Mouse (Mus musculus): ENCODE measurements around the gene Usp54.
A peak's percentile ranks its signal among the peaks of the same experiment; 100 is the strongest.

Gene Usp54

DNA sequence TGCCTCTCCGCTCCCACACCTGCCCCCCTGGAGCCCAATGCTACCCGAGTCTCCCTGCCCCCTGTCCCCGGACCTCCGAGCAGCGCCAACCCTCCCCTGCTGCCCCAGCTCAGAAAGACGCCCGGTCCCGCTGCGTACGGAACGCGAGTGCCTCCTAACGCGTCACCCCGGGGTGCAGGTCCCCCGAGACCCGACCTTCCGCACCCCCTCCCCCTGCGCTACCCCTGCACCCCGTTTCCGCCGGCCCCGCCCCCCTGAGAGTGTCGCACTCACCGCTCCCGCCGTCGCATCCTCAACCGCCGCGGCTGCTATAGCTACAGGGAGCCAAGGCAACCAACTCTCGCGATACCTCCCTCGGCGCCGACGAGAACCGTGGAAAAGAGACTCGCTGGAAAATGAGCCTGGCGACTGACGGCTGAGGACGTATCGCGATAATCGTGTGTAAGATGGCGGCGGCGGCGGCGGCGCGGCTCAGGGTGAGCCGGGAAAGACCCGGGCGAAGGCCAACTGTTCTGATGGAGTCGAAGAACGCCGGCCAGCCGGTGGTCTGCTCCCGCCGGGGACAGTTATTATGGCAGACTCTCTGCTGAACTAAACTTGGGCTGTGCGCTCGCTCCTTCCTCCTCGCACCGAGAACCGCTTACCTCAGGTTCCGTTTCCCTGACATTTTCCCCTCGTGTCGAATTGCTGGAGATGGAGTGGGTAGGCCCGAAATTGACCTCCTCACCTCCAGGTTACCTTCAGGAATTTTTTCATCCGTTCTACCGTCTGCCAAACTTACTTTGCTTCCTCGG lies at the start of gene Usp54:
Gene Usp54, minus strand, starts transcription at position 420 of the 794 bp plus-strand sequence.
- peak; percentile 97 to 98 for DNase-seq

- DNase-seq = no peak
Measured at GRCm38 (mm10) chr14:20689009-20689408, 48.1 kb upstream of the Usp54 start.

DNA sequence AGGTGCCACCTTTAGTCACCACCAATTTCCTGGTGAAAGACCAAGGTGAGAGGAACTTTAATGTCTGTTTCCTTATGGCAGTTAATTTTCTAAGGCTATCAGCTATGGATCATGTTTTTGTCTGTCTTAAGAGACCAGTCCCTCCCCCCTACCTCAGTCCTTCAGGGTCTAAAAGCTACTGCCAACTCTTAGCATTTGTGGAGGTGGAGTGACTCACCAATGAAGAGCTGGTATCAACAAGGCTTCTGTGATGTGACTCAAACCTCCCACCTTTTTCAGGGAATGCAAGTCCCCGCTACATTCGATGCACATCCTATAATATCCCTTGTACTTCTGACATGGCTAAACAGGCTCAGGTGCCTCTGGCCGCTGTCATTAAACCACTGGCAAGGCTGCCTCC lies 45.7 kb upstream of the Usp54 start:
- DNase-seq = no peak

GRCm38 (mm10) chr14:20682498-20682897 lies 41.6 kb upstream of the Usp54 start:
- DNase-seq = peak; percentile 46 to 47

- no peak for DNase-seq
Measured at GRCm38 (mm10) chr14:20681742-20682141, 40.9 kb upstream of the Usp54 start.

GRCm38 (mm10) chr14:20677906-20678305 lies 37.0 kb upstream of the Usp54 start:
- DNase-seq = no peak

- peak; percentile 95 to 96 for DNase-seq
Measured at GRCm38 (mm10) chr14:20674064-20674833, 33.4 kb upstream of the Usp54 start, which contains the start of gene Sec24c. Gene Sec24c, plus strand, starts transcription at chr14:20674308.

- DNase-seq = peak; percentile 78 to 87
Measured at GRCm38 (mm10) chr14:20673735-20674063, 32.8 kb upstream of the Usp54 start.

DNA sequence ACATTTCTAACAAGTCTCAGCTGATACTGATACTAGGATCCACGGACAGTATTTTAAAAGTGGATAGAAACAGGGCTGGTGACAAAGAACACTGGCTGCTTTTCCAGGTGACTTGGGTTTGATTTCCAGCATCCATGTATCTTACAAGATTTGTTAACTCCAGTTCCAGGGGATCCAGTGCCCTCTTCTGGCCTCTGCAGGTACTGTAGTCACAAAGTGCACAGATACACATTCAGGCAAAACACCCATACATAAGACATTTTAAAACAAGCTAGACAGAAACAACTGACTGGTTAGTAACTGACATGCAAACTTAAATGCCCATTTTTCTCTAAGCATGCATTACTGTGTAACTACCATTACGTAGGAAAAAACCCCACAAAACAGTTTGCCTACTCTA lies 32.1 kb upstream of the Usp54 start:
- peak; percentile 49 to 78 for DNase-seq

GRCm38 (mm10) chr14:20668154-20668810 lies 27.4 kb upstream of the Usp54 start, which contains the start of gene Synpo2l:
Gene Synpo2l, minus strand, starts transcription at chr14:20668354.
- DNase-seq = peak; percentile 76 to 81

DNA sequence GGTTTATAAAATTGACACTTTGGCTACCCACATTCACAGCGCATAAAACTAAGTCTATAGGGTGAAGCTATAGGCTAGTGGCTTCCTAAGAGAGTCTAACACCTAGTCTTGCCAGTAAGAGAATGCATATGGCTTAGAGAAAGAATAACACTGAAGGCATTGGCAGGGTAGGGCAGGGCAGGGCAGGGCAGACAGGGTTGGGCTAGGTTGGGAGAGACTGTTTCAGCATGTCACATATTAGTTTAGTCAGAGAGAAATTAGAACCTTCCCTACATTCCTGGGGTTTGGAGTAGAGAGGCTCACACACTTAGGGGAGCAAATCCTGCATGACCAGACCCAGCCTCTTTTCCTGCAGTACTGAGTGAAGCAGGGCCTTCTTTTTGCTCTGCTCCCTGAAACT lies 26.6 kb upstream of the Usp54 start:
- DNase-seq = no peak

DNA sequence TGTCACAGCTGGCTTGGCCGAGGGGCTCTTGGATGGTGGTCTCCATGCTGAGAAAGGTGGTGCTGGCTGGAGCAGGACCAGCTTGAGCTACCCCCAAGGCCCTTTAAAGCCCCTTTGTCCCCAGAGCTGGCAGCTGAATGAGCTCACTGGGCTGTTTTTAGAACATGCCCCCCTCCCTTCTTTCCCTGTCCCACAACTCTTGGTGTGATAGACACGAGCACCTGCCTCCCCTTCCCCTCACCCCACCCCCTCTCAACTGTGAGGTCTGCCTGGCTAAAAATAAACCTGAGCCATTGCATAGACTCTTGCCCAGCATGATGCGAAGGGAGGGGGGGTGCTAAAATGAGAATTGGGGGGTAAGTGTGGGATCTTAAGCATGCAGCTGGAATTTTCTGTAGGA lies 23.6 kb upstream of the Usp54 start:
- no peak for DNase-seq

GRCm38 (mm10) chr14:20663601-20664000 lies 22.7 kb upstream of the Usp54 start:
- no peak for DNase-seq

GRCm38 (mm10) chr14:20662740-20663139 lies 21.9 kb upstream of the Usp54 start:
- DNase-seq = no peak

DNA sequence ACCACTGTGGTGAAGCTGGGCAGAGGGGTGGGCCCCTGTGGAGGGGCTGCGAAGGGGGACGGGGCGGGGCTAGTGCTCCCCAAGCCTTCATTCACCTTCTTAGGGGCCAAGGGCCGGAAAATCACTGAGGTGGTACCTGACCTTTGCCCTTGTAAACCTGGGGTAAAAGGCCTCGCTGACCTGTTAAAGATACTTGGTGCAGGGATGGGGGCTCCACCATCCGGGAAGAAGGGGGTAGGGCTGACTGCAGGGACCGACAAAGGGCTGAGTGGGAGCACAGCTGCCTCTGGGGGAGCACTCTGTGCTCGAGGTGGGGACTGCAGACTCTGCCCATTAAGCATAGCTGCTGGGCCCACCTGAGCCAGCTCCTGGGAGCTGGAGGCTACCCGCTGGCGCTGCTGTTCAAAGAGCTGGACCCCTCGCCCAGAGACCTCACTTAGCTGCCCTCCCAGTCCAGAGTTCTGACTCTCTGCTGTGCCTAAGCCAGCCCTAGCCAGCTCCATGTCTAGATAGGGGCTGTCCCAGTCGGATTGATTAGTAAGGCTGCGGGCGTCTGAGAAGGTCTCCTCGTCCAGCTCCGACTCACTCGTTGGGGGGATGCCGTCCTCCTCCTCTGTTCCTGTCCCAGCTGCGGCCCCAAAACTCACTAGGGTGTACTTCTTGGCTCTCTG lies 20.9 kb upstream of the Usp54 start:
- DNase-seq = peak; percentile 63 to 66

- DNase-seq = peak; percentile 95 to 96
Measured at GRCm38 (mm10) chr14:20660827-20661660, 20.2 kb upstream of the Usp54 start.

GRCm38 (mm10) chr14:20659687-20660086 lies 18.8 kb upstream of the Usp54 start:
- DNase-seq = no peak

- no peak for DNase-seq
Measured at GRCm38 (mm10) chr14:20658902-20659301, 18.0 kb upstream of the Usp54 start.

DNA sequence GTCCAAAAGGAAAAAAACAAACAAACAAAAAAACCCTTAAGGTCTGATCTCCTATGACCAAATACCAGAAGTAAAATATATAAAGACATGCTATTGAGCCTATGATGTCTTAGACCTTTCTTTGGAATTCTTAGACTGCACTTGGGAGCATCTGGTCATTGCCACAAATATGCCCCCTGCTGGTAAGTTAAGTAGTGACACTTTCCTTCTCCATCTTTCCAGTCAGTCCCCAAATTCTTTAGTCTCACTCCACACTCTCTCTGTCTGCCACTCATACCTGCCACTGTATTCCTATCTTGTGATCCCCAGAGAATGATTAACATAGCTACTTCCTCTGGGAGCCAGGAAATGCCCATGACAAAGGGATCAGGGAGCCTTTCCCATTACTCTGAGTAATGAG lies 17.5 kb upstream of the Usp54 start:
- peak in 1 of 2 experiments; percentile 36 for DNase-seq

GRCm38 (mm10) chr14:20656361-20656760 lies 15.5 kb upstream of the Usp54 start, which contains the start of gene Myoz1:
Gene Myoz1, minus strand, starts transcription at chr14:20656540.
- no peak for DNase-seq

- no peak for DNase-seq
Measured at GRCm38 (mm10) chr14:20655731-20656130, 14.9 kb upstream of the Usp54 start.
